Mouse (Mus musculus) lung, embryonic 14.5 days (tissue): ENCODE measurements around the gene Eif2b3. TPM values are rescaled to one million over a fixed set of nuclear protein-coding genes. Genes with fewer than 3 reads are reported as not detected.

Experiments used
- ATAC-seq: fragments of 200-750 bp; cut with Nextera tagmentation; 2 replicates; pipeline ENCODE4 v1.8.0; 2017; ENCODE audit warnings: mild to moderate bottlenecking, moderate TSS enrichment, moderate library complexity; ENCODE audit not compliant: insufficient read depth
- DNase-seq: peaks from one replicate; pipeline ENCODE4 v3.0.0-alpha.2; 2015
- H3K27ac ChIP-seq: fragments of 300-500 bp; sonication (generic); 2 replicates; pipeline ENCODE4 v1.5.1; 2014; ENCODE audit warnings: low read depth, mild to moderate bottlenecking, moderate library complexity
- H3K27me3 ChIP-seq: fragments of 300-500 bp; sonication (generic); 2 replicates; pipeline ENCODE4 v1.6.1; 2014; ENCODE audit warnings: low read length, control low read depth; ENCODE audit not compliant: insufficient read depth
- H3K36me3 ChIP-seq: fragments of 300-500 bp; sonication (generic); 2 replicates; pipeline ENCODE4 v1.6.1; 2014; ENCODE audit warnings: control low read depth; ENCODE audit not compliant: insufficient read depth
- H3K4me1 ChIP-seq: fragments of 300-500 bp; sonication (generic); 2 replicates; pipeline ENCODE4 v1.6.1; 2014; ENCODE audit warnings: antibody characterized with exemption, control low read depth; ENCODE audit not compliant: insufficient read depth
- H3K4me2 ChIP-seq: fragments of 300-500 bp; sonication (generic); 2 replicates; pipeline ENCODE4 v1.6.1; 2014; ENCODE audit warnings: mild to moderate bottlenecking
- H3K4me3 ChIP-seq: fragments of 300-500 bp; sonication (generic); 2 replicates; pipeline ENCODE4 v1.5.1; 2014; ENCODE audit warnings: low read depth, low read length
- H3K9ac ChIP-seq: fragments of 300-500 bp; sonication (generic); 2 replicates; pipeline ENCODE4 v1.6.1; 2014
- H3K9me3 ChIP-seq: fragments of 300-500 bp; sonication (generic); 2 replicates; pipeline ENCODE4 v1.6.1; 2016; ENCODE audit warnings: low read depth, low read length, control low read depth
- CTCF ChIP-seq: IDR thresholded peaks from 2 replicates; pipeline ENCODE4 v1.5.1; 2016; ENCODE audit warnings: antibody characterized with exemption, low read depth
- WGBS: fragments of 180-500 bp; shearing (Covaris S2); extraction: QIAGEN DNeasy Blood & Tissue Kit; methylation state at CpG from one replicate; pipeline ENCODE4 v1.1.7; 2014; 5-methylcytosine and 5-hydroxymethylcytosine counted together
- polyA plus RNA-seq: library from polyadenylated mRNA; unstranded; fragments of >200 nt; fragmentation: Nextera tagmentation; extraction: Ambion mirVana; gene quantifications from 2 replicates; pipeline ENCODE4 v1.2.1, GENCODE M21; 2014

The Eif2b3 gene
- polyA plus RNA-seq, 1 experiment from 2014 or later, result 43.5 TPM

- Histone ChIP-seq H3K9me3 (no peaks in the 10 kb centered on the region), H3K27me3 (no peaks in the 10 kb centered on the region), H3K9ac (no peak overlapping the region), H3K4me2 (no peak overlapping the region), H3K27ac (no peak overlapping the region), H3K4me3 (no peak overlapping the region), H3K36me3 (peaks cover 21% of the 10 kb centered on the region), H3K4me1 (no peaks in the 10 kb centered on the region)
- WGBS, result 94% methylated on average over 1 of the region's 1 CpGs
- DNase-seq (no peak), ATAC-seq (no peak)
- no peak for TF ChIP-seq CTCF
Measured at GRCm38 (mm10) chr4:117049485-117049884, 30.3 kb downstream of the Eif2b3 start.

DNA sequence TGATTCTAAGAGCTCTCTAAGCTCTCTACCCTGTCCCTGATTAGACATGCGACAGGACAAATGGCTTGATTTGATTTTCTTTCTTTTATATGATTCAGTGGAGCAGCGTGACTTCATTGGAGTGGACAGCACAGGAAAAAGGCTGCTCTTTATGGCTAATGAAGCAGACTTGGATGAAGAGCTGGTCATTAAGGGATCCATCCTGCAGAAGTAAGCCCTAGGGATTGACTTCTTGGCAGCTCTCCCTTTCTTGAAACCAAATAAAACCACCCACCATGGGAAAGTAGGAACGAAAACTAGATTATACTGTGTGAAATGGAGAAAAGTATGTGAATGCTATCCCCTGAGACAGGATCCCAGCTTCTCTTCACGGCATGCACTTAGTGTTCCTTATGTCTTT is 33.4 kb downstream of the Eif2b3 start:
- Histone ChIP-seq H3K4me3 (no peak overlapping the region), H3K27me3 (no peaks in the 10 kb centered on the region), H3K27ac (no peak overlapping the region), H3K4me2 (no peak overlapping the region), H3K4me1 (no peaks in the 10 kb centered on the region), H3K9ac (no peak overlapping the region), H3K36me3 (peaks cover 21% of the 10 kb centered on the region), H3K9me3 (no peaks in the 10 kb centered on the region)
- 81% methylated on average over 4 of the region's 4 CpGs for WGBS
- ATAC-seq (no peak), DNase-seq (no peak)
- no peak for TF ChIP-seq CTCF

- H3K4me2 ChIP-seq, result no peak overlapping the region
- H3K4me1 ChIP-seq, result no peaks in the 10 kb centered on the region
- no peak for DNase-seq
- H3K27ac ChIP-seq, result no peak overlapping the region
- WGBS, result 81% methylated on average over 4 of the region's 4 CpGs
- no peak for ATAC-seq
- no peak for TF ChIP-seq CTCF
- H3K9me3 ChIP-seq, result no peaks in the 10 kb centered on the region
- no peak overlapping the region for H3K4me3 ChIP-seq
- H3K27me3 ChIP-seq, result no peaks in the 10 kb centered on the region
- no peak overlapping the region for H3K9ac ChIP-seq
- peaks cover 21% of the 10 kb centered on the region for H3K36me3 ChIP-seq
Measured at GRCm38 (mm10) chr4:117053956-117054355, 34.8 kb downstream of the Eif2b3 start.

- Histone ChIP-seq H3K9ac (no peak overlapping the region), H3K27ac (no peak overlapping the region), H3K9me3 (no peaks in the 10 kb centered on the region), H3K4me1 (no peaks in the 10 kb centered on the region), H3K27me3 (no peaks in the 10 kb centered on the region), H3K36me3 (peaks cover 14% of the 10 kb centered on the region), H3K4me3 (no peak overlapping the region), H3K4me2 (no peak overlapping the region)
- TF ChIP-seq CTCF, result no peak
- ATAC-seq (no peak; the same call in 1 of the 2 replicates), DNase-seq (no peak)
Measured at GRCm38 (mm10) chr4:117056102-117056501, 36.9 kb downstream of the Eif2b3 start.

GRCm38 (mm10) chr4:117056514-117056913 is 37.3 kb downstream of the Eif2b3 start:
- no peak overlapping the region for H3K4me2 ChIP-seq
- no peaks in the 10 kb centered on the region for H3K9me3 ChIP-seq
- H3K9ac ChIP-seq, result no peak overlapping the region
- H3K27me3 ChIP-seq, result no peaks in the 10 kb centered on the region
- no peak for DNase-seq
- H3K4me1 ChIP-seq, result no peaks in the 10 kb centered on the region
- WGBS, result 81% methylated on average over 2 of the region's 2 CpGs
- H3K4me3 ChIP-seq, result no peak overlapping the region
- TF ChIP-seq CTCF, result no peak
- H3K27ac ChIP-seq, result no peak overlapping the region
- ATAC-seq, result no peak
- H3K36me3 ChIP-seq, result peaks cover 13% of the 10 kb centered on the region

DNA sequence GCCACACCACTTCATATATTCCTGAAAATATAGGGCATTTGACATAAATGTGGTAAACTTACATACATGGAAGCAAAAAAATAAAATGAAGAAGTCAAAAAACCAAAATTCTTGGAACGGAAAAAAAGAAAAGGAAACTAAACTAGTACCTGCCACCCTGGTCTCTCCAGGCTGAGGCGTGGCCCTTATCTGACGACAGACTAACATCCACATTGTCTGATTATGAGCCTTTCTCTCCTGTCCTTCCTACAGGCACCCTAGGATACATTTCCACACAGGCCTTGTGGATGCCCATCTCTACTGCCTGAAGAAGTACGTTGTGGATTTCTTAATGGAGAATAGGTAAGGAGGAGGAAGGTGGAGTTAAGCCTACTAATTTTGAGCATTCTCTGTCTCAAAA is 39.3 kb downstream of the Eif2b3 start:
- H3K9me3 ChIP-seq, result no peaks in the 10 kb centered on the region
- no peak overlapping the region for H3K27ac ChIP-seq
- 89% methylated on average over 4 of the region's 4 CpGs for WGBS
- no peaks in the 10 kb centered on the region for H3K4me1 ChIP-seq
- DNase-seq (no peak), ATAC-seq (no peak)
- H3K4me2 ChIP-seq, result no peak overlapping the region
- no peak for TF ChIP-seq CTCF
- H3K4me3 ChIP-seq, result no peak overlapping the region
- H3K9ac ChIP-seq, result no peak overlapping the region
- H3K27me3 ChIP-seq, result no peaks in the 10 kb centered on the region
- H3K36me3 ChIP-seq, result peaks cover 17% of the 10 kb centered on the region; the same call in 1 of the 2 replicates

DNA sequence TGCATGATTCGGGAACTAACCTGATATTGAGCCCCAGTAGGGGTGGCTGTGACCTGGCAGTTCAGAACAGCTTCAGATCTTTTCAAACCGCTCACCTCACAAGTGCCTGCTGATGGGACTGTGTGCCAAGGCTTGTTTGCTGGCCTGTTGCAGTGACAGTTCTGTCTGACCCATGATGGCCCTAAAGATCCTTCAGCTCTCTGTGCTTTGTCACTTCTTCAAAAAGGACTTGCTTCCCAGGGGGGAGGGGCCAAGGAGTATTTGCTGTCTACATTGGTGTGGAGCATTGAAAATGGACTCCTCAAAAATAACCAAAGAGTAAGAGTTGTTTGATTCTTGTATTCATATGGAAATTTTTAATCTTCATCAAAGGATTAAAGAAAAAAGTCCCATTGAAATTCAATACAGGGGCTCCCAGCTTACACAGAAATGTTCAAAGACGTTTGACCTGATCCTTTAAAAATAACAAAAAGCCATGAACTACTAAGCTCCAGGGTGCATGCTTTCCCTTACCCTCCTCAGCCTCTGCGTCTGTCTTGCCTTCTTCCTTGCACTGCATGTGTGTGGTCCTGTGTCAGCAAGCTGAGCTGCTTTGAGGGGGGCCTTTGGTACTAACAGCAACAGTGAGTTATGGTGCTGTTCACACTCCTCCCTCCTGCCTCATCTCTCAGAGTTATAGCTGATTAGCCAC is 43.6 kb downstream of the Eif2b3 start:
- peaks cover 40% of the 10 kb centered on the region for H3K36me3 ChIP-seq
- no peak for DNase-seq

More for the DNA sequence above, 43.6 kb downstream of the Eif2b3 start:
- TF ChIP-seq CTCF, result no peak
- Histone ChIP-seq H3K9ac (no peak overlapping the region), H3K9me3 (no peaks in the 10 kb centered on the region), H3K4me2 (no peak overlapping the region), H3K4me1 (no peaks in the 10 kb centered on the region), H3K4me3 (no peak overlapping the region), H3K27ac (no peak overlapping the region), H3K27me3 (no peaks in the 10 kb centered on the region)
- no peak for ATAC-seq
- 62% methylated on average over 4 of the region's 4 CpGs for WGBS
